Mouse (Mus musculus) bone marrow, adult 2 months (tissue): ENCODE measurements around the gene Plppr2.

ENCODE experiments used
- CTCF ChIP-seq: fragments of 200-500 bp; IDR thresholded peaks from 2 replicates; pipeline ENCODE4 v1.5.1; 2011; ENCODE audit warnings: low read length, control low read depth; ENCODE audit not compliant: control insufficient read depth, insufficient read depth
- POLR2A ChIP-seq: fragments of 200-500 bp; IDR thresholded peaks from 2 replicates; pipeline ENCODE4 v1.6.1; 2011; ENCODE audit warnings: low read depth, mild to moderate bottlenecking, control low read depth, low read length, borderline replicate concordance; ENCODE audit not compliant: control insufficient read depth

GRCm38 (mm10) chr9:21923036-21923435 lies 13.8 kb upstream of the Plppr2 start:
- TF ChIP-seq CTCF (no peak), POLR2A (no peak)
